Mouse (Mus musculus): ENCODE results near the gene Gsn. TPM values are rescaled to one million over a fixed set of nuclear protein-coding genes. Genes with fewer than 3 reads are reported as not detected.

Gene Gsn
- polyA plus RNA-seq, 1 experiment from 2014 or later: 190 TPM

GRCm38 (mm10) chr2:35345984-35346383, 89.8 kb downstream of the Gsn start:
- no peak overlapping the region for H3K4me3 ChIP-seq (ENCODE audit: low read depth, low read length)
- DNase-seq (ENCODE audit: low spot score) (no peak), ATAC-seq (replicated peaks; ENCODE audit: low FRiP score, low TSS enrichment, low read depth) (no peak)
- H3K4me1 ChIP-seq (replicated peaks; ENCODE audit: control insufficient read depth, insufficient read depth, low read length): no peaks in the 10 kb centered on the region
- no peak overlapping the region for H3K9ac ChIP-seq (ENCODE audit: low read length)
- H3K27me3 ChIP-seq (replicated peaks; ENCODE audit: control insufficient read depth, insufficient read depth, low read length): no peaks in the 10 kb centered on the region
- no peak overlapping the region for H3K27ac ChIP-seq (ENCODE audit: low read depth)
- WGBS: 48% methylated on average over 2 of the region's 2 CpGs
- no peak overlapping the region for H3K4me2 ChIP-seq (ENCODE audit: low read length)
- no peaks in the 10 kb centered on the region for H3K36me3 ChIP-seq (ENCODE audit: control insufficient read depth, insufficient read depth, low read length)
- H3K9me3 ChIP-seq (ENCODE audit: control insufficient read depth, low read length): no peaks in the 10 kb centered on the region

- 57% methylated on average over 5 of the region's 5 CpGs for WGBS
- Histone ChIP-seq H3K4me1 (replicated peaks; ENCODE audit: control insufficient read depth, insufficient read depth, low read length) (no peaks in the 10 kb centered on the region), H3K27ac (ENCODE audit: low read depth) (no peak overlapping the region), H3K36me3 (ENCODE audit: control insufficient read depth, insufficient read depth, low read length) (no peaks in the 10 kb centered on the region), H3K4me2 (ENCODE audit: low read length) (no peak overlapping the region), H3K9ac (ENCODE audit: low read length) (no peak overlapping the region), H3K4me3 (ENCODE audit: low read depth, low read length) (no peak overlapping the region), H3K27me3 (replicated peaks; ENCODE audit: control insufficient read depth, insufficient read depth, low read length) (no peaks in the 10 kb centered on the region), H3K9me3 (ENCODE audit: control insufficient read depth, low read length) (no peaks in the 10 kb centered on the region)
- ATAC-seq (replicated peaks; ENCODE audit: low FRiP score, low TSS enrichment, low read depth) (no peak), DNase-seq (ENCODE audit: low spot score) (no peak)
These were observed 93.0 kb downstream of the Gsn start for GRCm38 (mm10) chr2:35349184-35349583.

Other genes with a start within 250 kb of the Gsn start
- gene Hc, start 194.9 kb upstream of the Gsn start, polyA plus RNA-seq (2014; fragmentation: Nextera tagmentation; extraction: Ambion mirVana): 0.22 and 0.27 TPM in 2 replicates
- 0.18 and 0.24 TPM in 2 replicates for gene AI182371, start 154.8 kb upstream of the Gsn start, polyA plus RNA-seq (2014; fragmentation: Nextera tagmentation; extraction: Ambion mirVana)
- 27.4 and 33.0 TPM in 2 replicates for gene Cntrl, start 146.9 kb upstream of the Gsn start, polyA plus RNA-seq (2014; fragmentation: Nextera tagmentation; extraction: Ambion mirVana)
- gene Rab14, start 55.3 kb upstream of the Gsn start, polyA plus RNA-seq (2014; fragmentation: Nextera tagmentation; extraction: Ambion mirVana): 258 and 299 TPM in 2 replicates
- gene Stom, start 80.6 kb downstream of the Gsn start, polyA plus RNA-seq (2014; fragmentation: Nextera tagmentation; extraction: Ambion mirVana): 62.7 and 77.2 TPM in 2 replicates
- gene 4930568D16Rik, start 111.3 kb downstream of the Gsn start, polyA plus RNA-seq (2014; fragmentation: Nextera tagmentation; extraction: Ambion mirVana): not detected in 2 replicates
- gene 4930402F06Rik, start 140.8 kb downstream of the Gsn start, polyA plus RNA-seq (2014; fragmentation: Nextera tagmentation; extraction: Ambion mirVana): not detected in 2 replicates
- 20.1 and 20.8 TPM in 2 replicates for gene Ggta1, start 206.9 kb downstream of the Gsn start, polyA plus RNA-seq (2014; fragmentation: Nextera tagmentation; extraction: Ambion mirVana)